Mouse (Mus musculus) lung, postnatal 10 days (tissue): ENCODE data around the gene Fezf2.

Source experiments
- DNase-seq: peaks from one replicate; pipeline ENCODE4 v3.0.0; 2021

Fezf2 gene

GRCm38 (mm10) chr14:12342458-12343131, 5.4 kb downstream of the Fezf2 start:
- no peak for DNase-seq

- no peak for DNase-seq
Measured at GRCm38 (mm10) chr14:12341789-12342457, 6.1 kb downstream of the Fezf2 start.

GRCm38 (mm10) chr14:12341075-12341788, 6.8 kb downstream of the Fezf2 start:
- no peak for DNase-seq

- DNase-seq, result no peak
Measured at GRCm38 (mm10) chr14:12340238-12341074, 7.5 kb downstream of the Fezf2 start.

- DNase-seq, result no peak
Measured at GRCm38 (mm10) chr14:12338811-12339565, 9.0 kb downstream of the Fezf2 start.

GRCm38 (mm10) chr14:12337998-12338809, 9.8 kb downstream of the Fezf2 start:
- DNase-seq, result no peak

GRCm38 (mm10) chr14:12337421-12337997, 10.5 kb downstream of the Fezf2 start:
- DNase-seq, result no peak

- DNase-seq, result no peak
Measured at GRCm38 (mm10) chr14:12334925-12335324, 13.1 kb downstream of the Fezf2 start.

- DNase-seq, result no peak
Measured at GRCm38 (mm10) chr14:12333622-12334021, 14.4 kb downstream of the Fezf2 start.

GRCm38 (mm10) chr14:12303106-12303505, 44.9 kb downstream of the Fezf2 start:
- no peak for DNase-seq

- peak; percentile 10 for DNase-seq
Measured at GRCm38 (mm10) chr14:12300677-12301076, 47.3 kb downstream of the Fezf2 start.

GRCm38 (mm10) chr14:12300275-12300674, 47.7 kb downstream of the Fezf2 start:
- DNase-seq, result no peak

GRCm38 (mm10) chr14:12299654-12300053, 48.3 kb downstream of the Fezf2 start:
- no peak for DNase-seq

- no peak for DNase-seq
Measured at GRCm38 (mm10) chr14:12299171-12299570, 48.8 kb downstream of the Fezf2 start.

GRCm38 (mm10) chr14:12296391-12296790, 51.6 kb downstream of the Fezf2 start:
- DNase-seq, result no peak
